Mouse (Mus musculus): ENCODE data around the gene Pde4dip.

DNA sequence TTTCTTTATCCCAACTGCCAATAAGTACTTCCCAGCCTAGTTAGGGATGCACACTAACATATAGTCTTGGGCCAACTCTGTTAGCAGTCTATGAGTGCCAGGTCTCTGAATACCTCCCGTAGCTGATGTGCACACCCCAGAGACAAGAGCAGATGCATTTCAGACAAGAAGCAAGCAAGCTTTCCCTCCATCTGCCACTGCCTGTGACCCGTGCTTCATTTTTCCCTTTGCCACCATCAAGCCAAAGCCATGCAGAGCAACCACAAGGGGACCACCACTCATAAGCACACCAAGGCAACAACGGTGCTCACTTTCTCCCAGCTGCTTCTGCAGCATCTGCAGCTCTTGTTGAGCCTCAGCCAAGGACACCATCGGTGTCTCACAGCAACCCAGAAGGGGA, 181.9 kb downstream of the Pde4dip start:
- no peak for TF ChIP-seq CTCF (IDR thresholded peaks at IDR 0.05)
- TF ChIP-seq EP300 (IDR thresholded peaks at IDR 0.05; ENCODE audit: insufficient read depth, low read depth, low read length) = no peak
